Mouse (Mus musculus) embryonic facial prominence, embryonic 11.5 days (tissue): Measurements from ENCODE around the gene Ccdc134. TPM values are rescaled to one million over a fixed set of nuclear protein-coding genes. Genes with fewer than 3 reads are reported as not detected.

ENCODE experiments used
- ATAC-seq: fragments of 200-750 bp; cut with Nextera tagmentation; replicated peaks from 2 replicates; pipeline ENCODE4 v1.8.0; 2017; ENCODE audit warnings: low read depth; ENCODE audit not compliant: insufficient number of reproducible peaks, low FRiP score, low TSS enrichment
- DNase-seq: peaks from one replicate; pipeline ENCODE4 v3.0.0-alpha.2; 2015; ENCODE audit warnings: low spot score
- H3K27ac ChIP-seq: fragments of 300-500 bp; sonication (generic); replicated peaks from 2 replicates; pipeline ENCODE4 v1.5.1; 2014; ENCODE audit warnings: mild to moderate bottlenecking, low read depth, low read length, control low read depth
- H3K27me3 ChIP-seq: fragments of 300-500 bp; sonication (generic); 2 replicates; pipeline ENCODE4 v1.6.1; 2014; ENCODE audit warnings: mild to moderate bottlenecking, low read length, moderate library complexity, mixed read lengths; ENCODE audit not compliant: control insufficient read depth, insufficient read depth
- H3K36me3 ChIP-seq: fragments of 300-500 bp; sonication (generic); replicated peaks from 2 replicates; pipeline ENCODE4 v1.6.1; 2014; ENCODE audit warnings: low read depth, mild to moderate bottlenecking, low read length, moderate library complexity, mixed read lengths; ENCODE audit not compliant: control insufficient read depth, insufficient read depth
- H3K4me1 ChIP-seq: fragments of 300-500 bp; sonication (generic); 2 replicates; pipeline ENCODE4 v1.6.1; 2014; ENCODE audit warnings: low read length, mixed read lengths; ENCODE audit not compliant: control insufficient read depth, insufficient read depth
- H3K4me2 ChIP-seq: fragments of 300-500 bp; sonication (generic); 2 replicates; pipeline ENCODE4 v1.6.1; 2014; ENCODE audit warnings: low read depth, mild to moderate bottlenecking, control low read depth, low read length, moderate library complexity
- H3K4me3 ChIP-seq: fragments of 300-500 bp; sonication (generic); 2 replicates; pipeline ENCODE4 v1.5.1; 2014; ENCODE audit warnings: low read depth, low read length, control low read depth
- H3K9ac ChIP-seq: fragments of 300-500 bp; sonication (generic); replicated peaks from 2 replicates; pipeline ENCODE4 v1.6.1; 2014; ENCODE audit warnings: mild to moderate bottlenecking, control low read depth, low read length
- H3K9me3 ChIP-seq: fragments of 300-500 bp; sonication (generic); replicated peaks from 2 replicates; pipeline ENCODE4 v1.6.1; 2016; ENCODE audit warnings: mild to moderate bottlenecking, low read length, inconsistent platforms, mixed read lengths; ENCODE audit not compliant: control insufficient read depth
- WGBS: fragments of 180-500 bp; shearing (Covaris S2); extraction: QIAGEN DNeasy Blood & Tissue Kit; methylation state at CpG from one replicate; pipeline ENCODE4 v1.1.7; 2014; 5-methylcytosine and 5-hydroxymethylcytosine counted together
- polyA plus RNA-seq: library from polyadenylated mRNA; unstranded; fragments of >200 nt; fragmentation: Nextera tagmentation; extraction: Ambion mirVana; gene quantifications from 2 replicates; pipeline ENCODE4 v1.2.1, GENCODE M21; 2014

Ccdc134 gene
- polyA plus RNA-seq, result 19.9 and 21.0 TPM in 2 replicates

DNA sequence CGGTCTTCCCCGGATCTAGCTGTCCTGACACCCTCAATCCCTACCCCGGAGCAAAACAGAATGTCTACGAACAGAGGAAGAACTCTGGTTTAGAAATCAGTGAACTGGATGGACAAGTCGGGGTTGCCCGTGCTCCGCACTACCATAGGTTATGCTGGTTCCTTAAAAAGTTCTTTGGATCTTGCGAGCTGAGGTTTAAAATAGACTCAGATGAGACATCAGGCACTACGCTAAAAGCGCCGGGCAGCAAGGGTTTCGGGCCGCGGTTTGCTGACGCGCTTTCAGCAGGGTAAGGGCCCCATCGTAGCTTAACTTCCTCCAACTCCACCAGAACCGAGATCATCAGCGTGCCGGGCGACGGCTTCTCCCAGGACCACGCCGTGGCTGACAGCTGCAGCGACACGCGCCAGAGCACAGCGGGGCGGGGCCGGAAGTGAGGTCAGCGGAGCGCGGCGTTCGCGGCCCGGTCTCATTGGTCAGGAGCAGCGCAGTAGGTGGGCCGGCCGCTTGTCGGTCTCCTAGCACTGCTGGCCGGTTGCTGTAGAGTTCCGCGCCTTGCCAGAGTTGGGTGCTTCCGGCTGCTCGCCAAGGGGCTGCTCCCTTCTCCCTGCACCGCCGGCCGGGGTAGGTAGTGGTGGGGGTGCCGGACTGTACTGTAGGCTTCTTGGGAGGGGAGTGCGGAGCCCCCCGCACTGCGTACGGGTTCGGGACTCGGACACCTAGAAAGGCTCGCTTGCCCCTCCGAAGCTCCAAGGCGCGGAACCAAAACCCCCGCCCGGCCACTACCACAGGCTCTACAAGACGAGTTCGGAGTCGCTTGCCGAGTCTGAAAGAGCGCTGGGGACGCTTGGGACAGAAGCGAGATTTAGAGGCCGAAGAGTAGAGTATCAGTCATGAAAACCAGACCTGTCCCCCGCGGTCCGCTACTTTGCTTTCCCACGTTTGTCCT, at the start of gene Ccdc134:
Gene Ccdc134 (plus strand): TSS at position 497 of the 949 bp plus-strand sequence.
- DNase-seq (peak; percentile 96), ATAC-seq (peak; percentile 98)
- Histone ChIP-seq H3K9ac (peak within 1 kb of the TSS; percentile 81), H3K4me2 (peak within 1 kb of the TSS; percentile 59), H3K4me1 (no peaks in the 10 kb centered on the region), H3K4me3 (peak within 1 kb of the TSS; percentile 81), H3K27ac (0 out of 2 replicates have a peak within 1 kb of the TSS, but pooled peaks have one; percentile 41), H3K27me3 (no peaks in the 10 kb centered on the region), H3K36me3 (no peaks in the 10 kb centered on the region), H3K9me3 (no peaks in the 10 kb centered on the region)
- 1% methylated on average over 74 of the region's 74 CpGs for WGBS

DNA sequence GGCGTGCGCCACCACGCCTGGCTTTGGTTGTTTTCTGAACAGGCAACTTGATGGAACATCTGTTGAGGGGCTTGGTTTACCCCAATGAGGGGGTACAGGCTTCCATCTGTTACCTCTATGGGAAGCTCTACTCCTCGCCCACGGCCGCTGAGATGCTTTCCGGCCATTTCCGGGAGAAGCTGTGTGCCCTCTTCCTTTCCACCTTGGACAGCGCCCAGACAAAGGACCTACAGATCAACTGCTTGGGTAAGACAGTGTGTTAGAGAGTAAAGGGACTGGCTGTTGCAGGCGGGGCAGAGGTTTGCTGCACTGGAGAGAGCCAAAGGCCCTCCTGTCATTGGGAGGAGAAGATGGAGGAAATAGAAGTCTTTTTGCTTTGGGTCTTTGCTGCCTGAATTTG, 47.8 kb upstream of the Ccdc134 start:
- Histone ChIP-seq H3K4me2 (no peak overlapping the region), H3K4me3 (no peak overlapping the region), H3K9ac (no peak overlapping the region), H3K4me1 (no peaks in the 10 kb centered on the region), H3K27me3 (no peaks in the 10 kb centered on the region), H3K27ac (no peak overlapping the region), H3K9me3 (no peaks in the 10 kb centered on the region), H3K36me3 (no peaks in the 10 kb centered on the region)
- ATAC-seq, result no peak
- 54% methylated on average over 10 of the region's 10 CpGs for WGBS
- DNase-seq, result peak; percentile 35

DNA sequence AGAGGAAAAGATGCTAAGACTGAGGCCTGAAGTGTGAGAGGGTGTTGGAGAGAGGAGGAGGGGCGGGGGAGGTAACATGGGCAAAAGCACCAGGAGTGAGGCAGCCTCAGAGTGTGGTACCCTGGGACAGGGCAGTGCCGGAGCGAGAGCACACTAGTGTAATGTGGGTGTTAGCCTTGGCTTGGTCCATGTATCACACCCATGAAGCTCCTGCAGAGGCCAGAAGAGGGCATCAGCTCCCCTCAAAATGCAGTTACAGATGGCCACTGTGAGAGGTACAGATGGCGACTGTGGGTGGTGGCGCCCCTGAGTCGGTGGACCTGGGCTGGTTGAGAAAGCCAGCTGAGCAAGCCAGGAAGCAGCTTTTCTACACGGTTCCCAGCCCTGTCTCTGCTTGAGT, 46.6 kb upstream of the Ccdc134 start:
- H3K9me3 ChIP-seq, result no peaks in the 10 kb centered on the region
- no peak overlapping the region for H3K27ac ChIP-seq
- ATAC-seq (0 out of 2 replicates have a peak, but pooled peaks have one; percentile 39), DNase-seq (peak; percentile 29)
- no peaks in the 10 kb centered on the region for H3K27me3 ChIP-seq
- no peaks in the 10 kb centered on the region for H3K4me1 ChIP-seq
- no peak overlapping the region for H3K4me3 ChIP-seq
- H3K36me3 ChIP-seq, result no peaks in the 10 kb centered on the region
- WGBS, result 36% methylated on average over 7 of the region's 7 CpGs
- no peak overlapping the region for H3K9ac ChIP-seq
- no peak overlapping the region for H3K4me2 ChIP-seq

DNA sequence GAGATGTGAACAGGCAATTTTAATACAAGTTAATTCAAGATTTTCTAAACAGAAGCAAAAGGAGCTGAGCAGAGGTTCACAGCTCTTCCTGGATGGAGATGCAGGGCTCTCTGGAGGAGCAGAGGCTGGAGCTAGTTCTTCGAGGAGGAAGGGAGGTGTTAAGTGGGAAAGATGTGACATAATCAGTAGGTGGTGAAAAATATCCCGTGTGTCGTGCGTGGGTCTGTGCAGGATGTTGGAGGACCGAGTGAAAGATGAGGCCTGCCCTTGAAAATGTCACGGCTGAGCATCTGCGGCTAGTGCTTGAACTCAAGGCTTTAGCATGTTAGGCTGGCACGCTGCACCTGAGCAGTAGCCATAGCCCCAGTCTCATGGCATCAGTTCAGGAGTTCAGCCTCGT, 42.1 kb upstream of the Ccdc134 start:
- Histone ChIP-seq H3K36me3 (no peaks in the 10 kb centered on the region), H3K9me3 (no peaks in the 10 kb centered on the region), H3K9ac (no peak overlapping the region), H3K4me3 (no peak overlapping the region), H3K4me1 (no peaks in the 10 kb centered on the region), H3K4me2 (no peak overlapping the region), H3K27ac (no peak overlapping the region), H3K27me3 (no peaks in the 10 kb centered on the region)
- ATAC-seq (no peak), DNase-seq (no peak)
- 87% methylated on average over 9 of the region's 9 CpGs for WGBS

DNA sequence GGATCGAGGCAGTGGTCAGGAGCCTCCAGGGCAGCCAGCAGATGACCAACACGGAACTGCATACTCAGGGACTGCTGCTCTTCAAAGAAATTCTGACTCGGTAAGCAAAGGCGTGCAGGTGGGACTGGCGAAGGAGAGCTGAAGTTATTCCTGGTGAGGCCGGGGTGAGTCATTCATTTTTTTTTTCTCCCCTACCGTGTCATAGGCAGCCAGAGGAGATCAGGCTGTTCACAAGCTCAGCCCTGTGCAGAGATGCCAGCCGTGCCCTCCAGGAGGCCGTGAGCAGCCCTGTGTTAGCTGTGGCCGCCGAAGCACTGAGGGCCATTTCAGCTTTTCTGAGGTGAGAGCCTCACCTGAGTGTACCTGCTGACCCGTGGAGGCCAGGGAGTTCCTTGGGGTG, 41.6 kb upstream of the Ccdc134 start:
- no peaks in the 10 kb centered on the region for H3K27me3 ChIP-seq
- H3K9me3 ChIP-seq, result no peaks in the 10 kb centered on the region
- H3K36me3 ChIP-seq, result no peaks in the 10 kb centered on the region
- H3K4me2 ChIP-seq, result no peak overlapping the region
- no peak overlapping the region for H3K9ac ChIP-seq
- no peak for ATAC-seq
- no peak for DNase-seq
- WGBS, result 82% methylated on average over 12 of the region's 12 CpGs
- H3K4me3 ChIP-seq, result no peak overlapping the region
- no peaks in the 10 kb centered on the region for H3K4me1 ChIP-seq
- no peak overlapping the region for H3K27ac ChIP-seq

DNA sequence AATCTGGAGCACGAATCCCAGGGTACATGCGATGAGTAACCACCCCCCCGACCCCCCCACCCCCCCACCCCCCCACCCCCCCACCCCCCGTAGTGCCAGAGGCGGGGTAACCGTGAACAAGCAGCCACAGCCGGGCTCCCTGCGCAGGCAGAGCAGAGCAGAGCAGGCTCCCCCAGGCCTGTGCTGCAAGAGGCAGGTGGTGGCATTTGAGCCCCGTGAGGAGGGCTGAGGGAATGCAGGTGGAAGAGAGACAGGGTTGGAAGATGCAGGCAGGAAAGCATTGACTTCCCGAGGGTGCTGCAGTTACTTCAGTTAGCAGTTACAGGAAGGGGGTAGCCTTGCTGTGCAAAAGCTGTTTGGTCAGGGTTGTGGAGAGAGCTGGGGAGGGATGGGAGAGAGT, 40.5 kb upstream of the Ccdc134 start:
- peak; percentile 38 for DNase-seq
- WGBS, result 8% methylated on average over 10 of the region's 10 CpGs

DNA sequence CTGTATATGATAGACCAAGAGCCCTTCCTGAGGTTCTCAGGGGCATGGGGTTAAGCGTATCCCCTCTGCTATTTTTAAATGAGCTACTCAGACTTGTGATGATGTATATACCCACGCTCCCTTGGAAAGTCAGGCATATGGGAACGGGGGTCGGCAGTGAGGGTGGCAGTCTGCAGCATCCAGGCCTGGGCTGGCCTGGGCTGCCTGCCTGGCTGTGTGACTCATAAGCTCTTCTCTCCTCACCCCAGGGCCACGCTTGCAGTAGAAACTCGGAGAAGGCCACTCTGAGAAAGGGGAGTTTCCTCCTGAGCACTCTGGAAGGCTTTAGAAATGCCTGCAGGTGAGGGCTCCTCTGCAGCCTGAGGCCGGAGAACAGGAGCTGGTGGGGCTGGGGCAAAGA, 36.7 kb upstream of the Ccdc134 start:
- Histone ChIP-seq H3K4me2 (no peak overlapping the region), H3K4me1 (no peaks in the 10 kb centered on the region), H3K27me3 (no peaks in the 10 kb centered on the region), H3K36me3 (no peaks in the 10 kb centered on the region), H3K9ac (no peak overlapping the region), H3K27ac (no peak overlapping the region), H3K9me3 (no peaks in the 10 kb centered on the region), H3K4me3 (no peak overlapping the region)
- no peak for DNase-seq
- WGBS, result 78% methylated on average over 7 of the region's 7 CpGs
- no peak for ATAC-seq

More for the DNA sequence above, 40.5 kb upstream of the Ccdc134 start:
- ATAC-seq, result no peak
- Histone ChIP-seq H3K9ac (no peak overlapping the region), H3K9me3 (no peaks in the 10 kb centered on the region), H3K4me1 (no peaks in the 10 kb centered on the region), H3K36me3 (no peaks in the 10 kb centered on the region), H3K27me3 (no peaks in the 10 kb centered on the region), H3K4me2 (no peak overlapping the region), H3K27ac (no peak overlapping the region), H3K4me3 (no peak overlapping the region)

DNA sequence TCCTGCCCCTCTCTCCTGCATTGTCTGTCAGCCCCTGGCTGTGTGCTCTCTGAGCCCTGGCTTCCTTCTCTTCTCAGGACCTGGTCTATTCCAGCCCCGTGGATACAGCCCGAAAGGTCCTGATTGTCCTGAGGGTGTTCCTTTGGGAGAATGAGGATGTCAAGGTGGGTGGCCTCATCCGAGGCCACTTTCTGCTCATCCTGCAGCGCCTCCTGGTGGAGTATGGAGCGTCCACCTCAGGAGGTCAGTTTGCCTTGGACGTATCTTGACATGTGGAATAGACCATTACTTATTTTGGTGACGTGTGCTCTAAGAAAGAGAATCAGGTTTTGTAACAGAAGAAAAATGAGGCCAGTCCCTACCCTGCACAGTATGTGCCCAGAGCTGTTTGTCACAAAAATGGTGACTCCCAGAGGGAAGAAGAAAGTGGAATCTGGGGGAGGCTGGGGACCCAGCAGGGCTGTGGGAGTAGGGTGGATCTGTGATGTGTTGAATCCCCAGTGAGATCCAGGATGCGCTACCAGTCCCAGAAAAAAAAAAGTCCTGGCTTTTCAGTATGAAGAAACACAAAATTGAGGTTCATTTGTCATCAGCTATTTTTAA, 20.7 kb upstream of the Ccdc134 start:
- H3K36me3 ChIP-seq, result no peaks in the 10 kb centered on the region
- H3K9me3 ChIP-seq, result no peaks in the 10 kb centered on the region
- no peak overlapping the region for H3K27ac ChIP-seq
- no peaks in the 10 kb centered on the region for H3K27me3 ChIP-seq
- peak; percentile 69 for DNase-seq
- WGBS, result 20% methylated on average over 8 of the region's 8 CpGs
- no peak overlapping the region for H3K4me2 ChIP-seq
- no peak overlapping the region; the same call in 1 of the 2 replicates for H3K9ac ChIP-seq
- no peaks in the 10 kb centered on the region for H3K4me1 ChIP-seq
- ATAC-seq, result no peak
- no peak overlapping the region for H3K4me3 ChIP-seq
